ENCODE assay signal across 8 mouse cellular contexts in genomic region chr4:53440010-53440815, GRCm38 (mm10). TPM values are rescaled to one million over a fixed set of nuclear protein-coding genes. Genes with fewer than 3 reads are reported as not detected.
A peak's percentile ranks its signal among the peaks of the same experiment; 100 is the strongest.
DNase-seq lines count a peak whose midpoint lies in the region; ATAC-seq lines count a peak whose summit lies in the region.

Slc44a1 (plus strand) TSS chr4:53440413.

- H3K36me3 ChIP-seq in embryonic facial prominence, embryonic 11.5 days (replicated peaks; ENCODE audit: control insufficient read depth, insufficient read depth, low read depth, low read length) = no peaks in the 10 kb centered on the region
- no peaks in the 10 kb centered on the region for H3K36me3 ChIP-seq in limb, embryonic 12.5 days
- no peaks in the 10 kb centered on the region for H3K36me3 ChIP-seq in midbrain, embryonic 14.5 days (ENCODE audit: control insufficient read depth, insufficient read depth, low read length)

- 0% methylated on average over 60 of the region's 122 CpGs for WGBS in embryonic facial prominence, embryonic 11.5 days
- under 1% methylated on average over 93 of the region's 122 CpGs for WGBS in limb, embryonic 12.5 days
- under 1% methylated on average over 94 of the region's 122 CpGs for WGBS in midbrain, embryonic 14.5 days

- H3K27ac ChIP-seq in embryonic facial prominence, embryonic 11.5 days (replicated peaks; ENCODE audit: low read depth, low read length) = peak within 1 kb of the TSS; percentile 65
- peak within 1 kb of the TSS; percentile 82 for H3K27ac ChIP-seq in limb, embryonic 12.5 days
- H3K27ac ChIP-seq in midbrain, embryonic 14.5 days (replicated peaks; ENCODE audit: low read depth, low read length) = peak within 1 kb of the TSS; percentile 78

- no peaks in the 10 kb centered on the region for H3K9me3 ChIP-seq in embryonic facial prominence, embryonic 11.5 days (replicated peaks; ENCODE audit: control insufficient read depth, low read length)
- no peaks in the 10 kb centered on the region for H3K9me3 ChIP-seq in limb, embryonic 12.5 days
- H3K9me3 ChIP-seq in midbrain, embryonic 14.5 days (ENCODE audit: control insufficient read depth, low read length) = no peaks in the 10 kb centered on the region

- peak within 1 kb of the TSS; percentile 81 for H3K4me3 ChIP-seq in embryonic facial prominence, embryonic 11.5 days (ENCODE audit: low read depth, low read length)
- peak within 1 kb of the TSS; percentile 81 for H3K4me3 ChIP-seq in limb, embryonic 12.5 days (replicated peaks)
- H3K4me3 ChIP-seq in midbrain, embryonic 14.5 days (replicated peaks; ENCODE audit: low read depth, low read length) = peak within 1 kb of the TSS; percentile 90

- peak within 1 kb of the TSS; percentile 98 for H3K4me2 ChIP-seq in embryonic facial prominence, embryonic 11.5 days (ENCODE audit: low read depth, low read length)
- peak within 1 kb of the TSS; percentile 98 for H3K4me2 ChIP-seq in limb, embryonic 12.5 days
- H3K4me2 ChIP-seq in midbrain, embryonic 14.5 days (ENCODE audit: low read length) = peak within 1 kb of the TSS; percentile 96

- peak; percentile 98 for ATAC-seq in embryonic facial prominence, embryonic 11.5 days (replicated peaks; ENCODE audit: insufficient number of reproducible peaks, low FRiP score, low TSS enrichment, low read depth)
- peak; percentile 86 for ATAC-seq in granulocyte monocyte progenitor cell, adult 5-6 weeks (replicated peaks; ENCODE audit: poor library complexity, severe bottlenecking)
- peak; percentile 93 for ATAC-seq in limb, embryonic 12.5 days (ENCODE audit: insufficient number of reproducible peaks, insufficient read depth, low FRiP score, low TSS enrichment, low read depth)
- ATAC-seq in midbrain, embryonic 14.5 days (ENCODE audit: low FRiP score, low TSS enrichment) = peak; percentile 97

- peak within 1 kb of the TSS; percentile 86 for H3K9ac ChIP-seq in embryonic facial prominence, embryonic 11.5 days (replicated peaks; ENCODE audit: low read length)
- H3K9ac ChIP-seq in limb, embryonic 12.5 days (replicated peaks) = peak within 1 kb of the TSS; percentile 80
- peak within 1 kb of the TSS; percentile 89 for H3K9ac ChIP-seq in midbrain, embryonic 14.5 days (replicated peaks; ENCODE audit: low read length)

- peak; percentile 98 for DNase-seq in 3134 (ENCODE audit: extremely low read depth, insufficient read length, low spot score)
- peak; percentile 93 for DNase-seq in adrenal gland, postnatal 25 days
- DNase-seq in embryonic facial prominence, embryonic 11.5 days (ENCODE audit: low spot score) = peak; percentile 91
- DNase-seq in kidney, adult 11 months = peak; percentile 82
- DNase-seq in midbrain, embryonic 14.5 days = peak; percentile 96
- peak; percentile 67 to 78 for DNase-seq in spleen, adult 18-20 months

- H3K27me3 ChIP-seq in embryonic facial prominence, embryonic 11.5 days (ENCODE audit: control insufficient read depth, insufficient read depth, low read length) = no peaks in the 10 kb centered on the region
- H3K27me3 ChIP-seq in limb, embryonic 12.5 days = no peaks in the 10 kb centered on the region
- no peaks in the 10 kb centered on the region for H3K27me3 ChIP-seq in midbrain, embryonic 14.5 days (ENCODE audit: control insufficient read depth, insufficient read depth, low read length)

- peaks cover 3% of the 10 kb centered on the region; the same call in 1 of the 2 replicates for H3K4me1 ChIP-seq in embryonic facial prominence, embryonic 11.5 days (ENCODE audit: control insufficient read depth, insufficient read depth, low read length)
- H3K4me1 ChIP-seq in limb, embryonic 12.5 days (replicated peaks) = peaks cover 57% of the 10 kb centered on the region
- no peaks in the 10 kb centered on the region for H3K4me1 ChIP-seq in midbrain, embryonic 14.5 days (ENCODE audit: control insufficient read depth, insufficient read depth, low read length)

RNA-seq across cellular contexts. Expression of gene Slc44a1, which starts in this region (rescaled TPM):
- 94.9 and 113 TPM in 2 replicates for total RNA-seq in adrenal gland, postnatal 25 days (2021)
- 25.9 and 30.0 TPM in 2 replicates for polyA plus RNA-seq in embryonic facial prominence, embryonic 11.5 days (2014; fragmentation: Nextera tagmentation; extraction: Ambion mirVana)
- total RNA-seq in granulocyte monocyte progenitor cell, adult 5-6 weeks (2014; fragmentation: Nextera tagmentation) = 2.2 and 4.3 TPM in 2 replicates
- total RNA-seq in granulocyte monocyte progenitor cell, adult 5-6 weeks (2017) = 1.9 and 2.0 TPM in 2 replicates
- 34.5 and 38.1 TPM in 2 replicates for polyA plus RNA-seq in limb, embryonic 12.5 days (2016; fragmentation: Nextera tagmentation; extraction: Ambion mirVana)
- polyA plus RNA-seq in midbrain, embryonic 14.5 days (2014; fragmentation: Nextera tagmentation; extraction: Ambion mirVana) = 12.0 and 16.1 TPM in 2 replicates

Comparison
In these comparisons a context has a peak if more than half of its experiments do, and no peak if none do; other contexts are left out.
1. Peak in every context shown above with its lines: DNase-seq, ATAC-seq, H3K4me3 ChIP-seq and H3K27ac ChIP-seq.
2. RNA of gene Slc44a1 (total RNA-seq): 94.9 to 113 TPM in adrenal gland, postnatal 25 days; 1.9 to 4.3 TPM in granulocyte monocyte progenitor cell, adult 5-6 weeks; every median in the first group is over 10 times any median in the second.